15 mouse cellular contexts compared by ENCODE assay signal in genomic region chr10:26076949-26077348, GRCm38 (mm10). TPM values are rescaled to one million over a fixed set of nuclear protein-coding genes. Genes with fewer than 3 reads are reported as not detected.
DNase-seq lines count a peak whose midpoint lies in the region; ATAC-seq and TF ChIP-seq lines count a peak whose summit lies in the region.
"Had no signal": no experiment of that assay in that cellular context is flagged by ENCODE, and none has a peak within 500 bp of the region (broad histone marks: within the 10 kb centered on the region; RNA-seq: fewer than 3 reads in every experiment).

No protein-coding gene starts in this region.

- H3K4me1 ChIP-seq in embryonic facial prominence, embryonic 12.5 days = no peaks in the 10 kb centered on the region
- H3K4me1 ChIP-seq in embryonic facial prominence, embryonic 10.5 days = peaks cover 8% of the 10 kb centered on the region
- H3K4me1 ChIP-seq in hindbrain, embryonic 14.5 days (replicated peaks; ENCODE audit: control insufficient read depth, insufficient read depth, low read length) = peaks cover 17% of the 10 kb centered on the region; the same call in 1 of the 2 replicates
- H3K4me1 ChIP-seq in midbrain, embryonic 15.5 days = peaks cover 12% of the 10 kb centered on the region

- WGBS in embryonic facial prominence, embryonic 12.5 days = 79% methylated on average over 9 of the region's 9 CpGs
- WGBS in embryonic facial prominence, embryonic 10.5 days = 87% methylated on average over 9 of the region's 9 CpGs
- 79% methylated on average over 9 of the region's 9 CpGs for WGBS in hindbrain, embryonic 14.5 days
- 73% methylated on average over 9 of the region's 9 CpGs for WGBS in midbrain, embryonic 15.5 days

- no peaks in the 10 kb centered on the region for H3K9me3 ChIP-seq in embryonic facial prominence, embryonic 12.5 days
- H3K9me3 ChIP-seq in embryonic facial prominence, embryonic 10.5 days = no peaks in the 10 kb centered on the region
- H3K9me3 ChIP-seq in hindbrain, embryonic 14.5 days (ENCODE audit: control insufficient read depth, low read length) = no peaks in the 10 kb centered on the region
- H3K9me3 ChIP-seq in midbrain, embryonic 15.5 days = no peaks in the 10 kb centered on the region
- H3K9me3 ChIP-seq: heart, embryonic 15.5 days had no signal

- DNase-seq in embryonic facial prominence, embryonic 10.5 days (ENCODE audit: low spot score) = no peak
- peak; percentile 15 for DNase-seq in brain, embryonic 14.5 days (ENCODE audit: low read depth)
- no peak for DNase-seq in hindbrain, embryonic 14.5 days (ENCODE audit: low spot score)
- no peak for DNase-seq in heart, adult 11 months
- DNase-seq in kidney, adult 9 months = no peak
- DNase-seq in urinary bladder, postnatal 36 days (ENCODE audit: low spot score in 2 of 2) = no peak
- DNase-seq: cerebellum, postnatal 10 days; gastrocnemius, postnatal 14 days; kidney, adult 2 months; liver; lung, postnatal 14 days had no signal

- 0 out of 2 replicates have a peak overlapping the region, but pooled peaks have one; percentile 71 for H3K4me3 ChIP-seq in embryonic facial prominence, embryonic 12.5 days
- H3K4me3 ChIP-seq in embryonic facial prominence, embryonic 10.5 days = no peak overlapping the region
- H3K4me3 ChIP-seq in hindbrain, embryonic 14.5 days (replicated peaks; ENCODE audit: low read length) = peak overlapping the region; percentile 94
- H3K4me3 ChIP-seq in midbrain, embryonic 15.5 days = peak overlapping the region; percentile 74

- H3K27ac ChIP-seq in embryonic facial prominence, embryonic 12.5 days = no peak overlapping the region
- H3K27ac ChIP-seq in embryonic facial prominence, embryonic 10.5 days (replicated peaks) = no peak overlapping the region
- peak overlapping the region; percentile 84 for H3K27ac ChIP-seq in hindbrain, embryonic 14.5 days
- H3K27ac ChIP-seq in midbrain, embryonic 15.5 days = no peak overlapping the region
- H3K27ac ChIP-seq: heart, embryonic 15.5 days had no signal

- peaks cover 8% of the 10 kb centered on the region; the same call in 1 of the 2 replicates for H3K27me3 ChIP-seq in embryonic facial prominence, embryonic 12.5 days
- peaks cover 31% of the 10 kb centered on the region for H3K27me3 ChIP-seq in embryonic facial prominence, embryonic 10.5 days (replicated peaks; ENCODE audit: low read depth, poor library complexity, severe bottlenecking)
- H3K27me3 ChIP-seq in hindbrain, embryonic 14.5 days (ENCODE audit: control insufficient read depth, insufficient read depth, low read length) = no peaks in the 10 kb centered on the region
- no peaks in the 10 kb centered on the region for H3K27me3 ChIP-seq in midbrain, embryonic 15.5 days (replicated peaks)

- H3K36me3 ChIP-seq in embryonic facial prominence, embryonic 12.5 days = no peaks in the 10 kb centered on the region
- H3K36me3 ChIP-seq in embryonic facial prominence, embryonic 10.5 days (replicated peaks) = no peaks in the 10 kb centered on the region
- H3K36me3 ChIP-seq in hindbrain, embryonic 14.5 days (replicated peaks; ENCODE audit: control insufficient read depth, insufficient read depth) = no peaks in the 10 kb centered on the region
- H3K36me3 ChIP-seq in midbrain, embryonic 15.5 days (replicated peaks) = no peaks in the 10 kb centered on the region
- H3K36me3 ChIP-seq: heart, embryonic 15.5 days had no signal

- TF ChIP-seq CTCF in brain, embryonic 14.5 days (IDR thresholded peaks at IDR 0.05; ENCODE audit: borderline replicate concordance, extremely low read depth, insufficient read depth, insufficient read length) = no peak

- peak overlapping the region; percentile 95 for H3K4me2 ChIP-seq in embryonic facial prominence, embryonic 12.5 days (replicated peaks)
- peak overlapping the region; percentile 63 for H3K4me2 ChIP-seq in hindbrain, embryonic 14.5 days (replicated peaks)
- H3K4me2 ChIP-seq in midbrain, embryonic 15.5 days = peak overlapping the region; percentile 67

- no peak for ATAC-seq in embryonic facial prominence, embryonic 12.5 days (ENCODE audit: insufficient number of reproducible peaks, insufficient read depth, low FRiP score, low TSS enrichment)
- ATAC-seq in hindbrain, embryonic 14.5 days (ENCODE audit: low FRiP score) = no peak
- ATAC-seq in midbrain, embryonic 15.5 days (replicated peaks) = no peak

- no peak for TF ChIP-seq POLR2A in brain, embryonic 14.5 days (IDR thresholded peaks at IDR 0.05; ENCODE audit: borderline replicate concordance, extremely low read depth, insufficient read depth, insufficient read length, poor library complexity, severe bottlenecking)

- H3K9ac ChIP-seq in embryonic facial prominence, embryonic 12.5 days = no peak overlapping the region
- H3K9ac ChIP-seq in hindbrain, embryonic 14.5 days = peak overlapping the region; percentile 96
- peak overlapping the region; percentile 79 for H3K9ac ChIP-seq in midbrain, embryonic 15.5 days
- H3K9ac ChIP-seq: heart, embryonic 15.5 days had no signal

RNA-seq across cellular contexts. Expression of gene Gm9767, which starts 1.1 kb away (rescaled TPM):
- 0.60 and 0.99 TPM in 2 replicates for polyA plus RNA-seq in embryonic facial prominence, embryonic 12.5 days (2016; fragmentation: Nextera tagmentation; extraction: Ambion mirVana)
- polyA plus RNA-seq in embryonic facial prominence, embryonic 10.5 days (2016; fragmentation: Nextera tagmentation; extraction: Ambion mirVana) = not detected in 2 replicates
- 0.76 and 0.98 TPM in 2 replicates for polyA plus RNA-seq in brain, embryonic 14.5 days (2012; rRNA removed)
- polyA plus RNA-seq in hindbrain, embryonic 14.5 days (2014; fragmentation: Nextera tagmentation; extraction: Ambion mirVana) = 0.77 and 0.86 TPM in 2 replicates
- polyA plus RNA-seq in midbrain, embryonic 15.5 days (2015; fragmentation: Nextera tagmentation; extraction: Ambion mirVana) = 1.3 and 2.4 TPM in 2 replicates
- polyA plus RNA-seq: heart, embryonic 15.5 days; kidney, adult 2 months; small intestine, adult 2 months had no signal

RNA-seq across cellular contexts. Expression of gene Tmem200a, which starts 1.9 kb away (rescaled TPM):
- polyA plus RNA-seq in embryonic facial prominence, embryonic 12.5 days (2016; fragmentation: Nextera tagmentation; extraction: Ambion mirVana) = 17.7 and 20.9 TPM in 2 replicates
- 2.8 and 3.0 TPM in 2 replicates for polyA plus RNA-seq in embryonic facial prominence, embryonic 10.5 days (2016; fragmentation: Nextera tagmentation; extraction: Ambion mirVana)
- 21.5 and 27.3 TPM in 2 replicates for polyA plus RNA-seq in brain, embryonic 14.5 days (2012; rRNA removed)
- polyA plus RNA-seq in hindbrain, embryonic 14.5 days (2014; fragmentation: Nextera tagmentation; extraction: Ambion mirVana) = 27.2 and 27.6 TPM in 2 replicates
- polyA plus RNA-seq in midbrain, embryonic 15.5 days (2015; fragmentation: Nextera tagmentation; extraction: Ambion mirVana) = 30.6 and 35.6 TPM in 2 replicates
